Mouse (Mus musculus): ENCODE measurements around the gene Fam161b.

Gene Fam161b

GRCm38 (mm10) chr12:84361555-84362489 lies at the start of gene Fam161b, which contains the start of gene Coq6:
Gene Fam161b (minus strand): TSS chr12:84361833.
Gene Coq6 (plus strand): TSS chr12:84361657.
- DNase-seq (ENCODE audit: low read depth, low spot score), result peak; percentile 99

DNA sequence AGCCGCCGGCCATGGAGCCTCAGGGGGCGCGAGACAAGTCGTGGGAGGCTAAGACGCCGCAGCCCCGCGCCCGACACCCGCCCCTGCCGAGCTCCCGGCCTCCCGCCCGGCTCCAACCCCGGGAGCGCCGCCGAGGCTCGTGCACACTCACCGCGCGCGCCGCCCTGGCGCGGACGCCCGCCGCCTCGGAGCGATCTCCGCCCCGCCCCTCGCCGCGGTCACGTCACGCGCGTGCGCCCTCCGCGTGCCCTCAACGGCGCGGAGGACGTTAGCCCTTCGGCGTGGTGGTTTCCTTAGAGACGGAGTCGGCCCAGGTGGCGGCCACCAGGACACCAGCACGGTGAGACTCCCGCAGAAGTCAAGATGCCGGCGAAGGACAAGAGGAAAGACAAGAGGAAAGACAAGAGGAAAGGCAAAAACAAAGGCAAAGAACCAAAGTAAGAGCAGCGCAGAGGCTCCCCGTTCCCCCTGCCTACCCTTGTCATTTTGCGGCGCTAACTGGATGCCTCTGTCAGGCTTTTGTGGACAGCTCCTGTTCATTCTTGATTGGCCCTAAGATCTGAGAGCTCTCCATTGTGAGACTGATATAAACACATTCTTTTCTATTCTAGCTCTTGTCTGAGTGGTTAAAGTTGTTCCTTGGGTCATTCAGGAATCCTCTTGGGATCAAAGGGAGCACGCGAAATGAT lies 47.3 kb upstream of the Fam161b start, which contains the start of the genes Entpd5 and Bbof1:
Gene Entpd5 (minus strand): TSS at position 211 of the 689 bp plus-strand sequence.
Gene Bbof1 (plus strand): TSS at position 253 of the 689 bp plus-strand sequence.
- DNase-seq (ENCODE audit: low read depth, low spot score), result peak; percentile 92

DNA sequence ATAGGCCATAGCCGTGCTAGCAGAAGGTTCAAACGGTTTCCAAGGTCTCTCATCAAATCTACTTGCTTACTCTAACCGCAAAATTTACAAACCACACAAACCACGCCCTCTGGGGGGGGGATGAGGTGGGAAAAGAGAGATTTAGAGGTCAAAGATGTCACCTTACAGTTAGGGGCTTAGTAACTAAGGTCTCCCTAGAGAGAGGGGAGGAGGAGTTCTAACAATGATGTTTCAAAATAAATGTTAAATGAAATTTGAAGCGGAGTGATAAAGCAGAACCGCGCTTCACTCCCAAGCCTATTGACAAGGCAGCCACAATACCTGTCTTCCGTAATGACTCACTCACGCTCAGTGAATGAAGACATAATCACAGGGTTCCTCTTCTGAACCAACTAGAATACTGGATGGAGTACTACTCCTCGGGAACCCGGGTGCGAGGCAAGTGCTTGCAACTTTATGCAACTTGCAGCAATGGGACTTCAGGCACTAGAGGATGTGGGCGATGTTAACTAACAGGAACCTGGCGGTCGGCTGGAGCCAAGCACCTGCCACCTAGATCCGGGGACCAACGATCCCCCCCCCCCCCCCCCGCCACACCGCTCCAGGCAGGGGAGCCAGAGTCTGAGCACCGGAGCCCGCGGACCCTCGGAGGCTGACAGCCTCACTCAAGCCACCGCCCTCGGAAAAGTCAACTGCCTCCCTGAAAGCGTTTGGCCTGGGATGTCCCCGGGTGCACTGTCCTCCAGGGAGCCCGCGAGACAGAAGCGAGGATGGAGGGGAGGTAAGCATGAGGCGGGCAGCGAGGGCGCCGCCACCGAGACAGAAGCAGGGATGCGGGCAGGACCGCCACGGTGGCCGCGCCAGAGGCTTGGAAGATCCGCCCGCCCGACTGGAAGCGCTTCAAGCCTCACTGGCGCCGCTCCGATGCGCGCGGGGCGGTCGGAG lies 46.5 kb upstream of the Fam161b start:
- DNase-seq (ENCODE audit: low read depth, low spot score), result peak; percentile 87

GRCm38 (mm10) chr12:84407259-84407658 lies 45.6 kb upstream of the Fam161b start:
- DNase-seq (ENCODE audit: low read depth, low spot score), result no peak

DNA sequence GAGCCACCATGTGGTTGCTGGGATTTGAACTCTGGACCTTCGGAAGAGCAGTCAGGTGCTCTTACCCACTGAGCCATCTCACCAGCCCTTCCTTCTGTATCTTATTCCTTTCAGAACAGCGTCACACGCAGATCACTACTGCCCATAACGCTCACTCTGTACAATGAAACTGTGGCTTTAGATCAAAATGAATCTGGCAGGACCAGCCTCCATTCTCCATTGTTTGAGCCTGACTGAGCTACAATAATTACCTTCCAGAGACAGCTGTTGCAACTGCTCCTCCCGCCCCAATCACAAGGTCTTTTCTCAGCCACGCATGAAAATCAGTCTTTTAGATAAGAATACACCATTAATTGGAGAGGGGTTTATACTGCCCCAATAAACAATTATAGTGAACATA lies 42.9 kb upstream of the Fam161b start:
- DNase-seq (ENCODE audit: low read depth, low spot score), result no peak

DNA sequence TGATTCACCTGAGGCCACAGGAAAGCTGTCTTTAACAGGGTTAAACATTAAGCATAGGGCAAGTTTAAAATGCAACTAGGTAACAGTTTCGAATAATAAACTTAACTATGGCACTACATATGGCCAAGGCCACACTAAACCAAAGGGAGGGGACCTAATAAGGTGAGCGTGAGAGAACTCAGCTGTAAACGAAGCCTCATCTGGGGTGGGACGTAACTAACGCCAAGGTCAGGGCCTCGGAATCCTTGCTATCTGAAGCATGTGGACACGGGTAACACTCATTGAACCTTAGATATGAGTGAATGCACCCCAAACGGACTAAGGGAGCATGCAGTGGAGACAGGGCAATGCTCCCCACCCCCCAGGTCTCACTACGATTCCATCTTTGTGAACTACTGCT lies 41.3 kb upstream of the Fam161b start:
- no peak for DNase-seq (ENCODE audit: low read depth, low spot score)

- no peak for DNase-seq (ENCODE audit: low read depth, low spot score)
Measured at GRCm38 (mm10) chr12:84400653-84401052, 39.0 kb upstream of the Fam161b start.

GRCm38 (mm10) chr12:84400068-84400467 lies 38.4 kb upstream of the Fam161b start:
- DNase-seq (ENCODE audit: low read depth, low spot score), result no peak

DNA sequence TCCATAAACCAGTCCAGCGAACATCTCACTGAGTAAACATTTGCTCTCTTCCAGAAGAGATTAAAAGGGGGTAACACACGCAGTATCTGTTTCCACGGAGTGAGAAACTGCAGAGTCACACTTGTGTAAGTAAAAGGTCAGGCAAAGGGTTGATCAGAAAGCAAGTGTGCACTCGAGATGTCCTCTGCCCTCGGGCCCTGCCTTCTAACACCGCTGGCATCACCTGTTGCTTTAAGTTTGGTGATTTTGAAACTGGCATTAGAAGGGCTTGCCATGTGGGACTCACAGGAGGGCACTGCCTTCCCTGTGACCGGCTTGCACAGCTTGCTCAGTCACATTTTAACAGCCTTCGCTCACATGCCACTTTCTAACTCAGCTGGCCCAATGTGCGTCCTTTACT lies 38.0 kb upstream of the Fam161b start:
- no peak for DNase-seq (ENCODE audit: low read depth, low spot score)

DNA sequence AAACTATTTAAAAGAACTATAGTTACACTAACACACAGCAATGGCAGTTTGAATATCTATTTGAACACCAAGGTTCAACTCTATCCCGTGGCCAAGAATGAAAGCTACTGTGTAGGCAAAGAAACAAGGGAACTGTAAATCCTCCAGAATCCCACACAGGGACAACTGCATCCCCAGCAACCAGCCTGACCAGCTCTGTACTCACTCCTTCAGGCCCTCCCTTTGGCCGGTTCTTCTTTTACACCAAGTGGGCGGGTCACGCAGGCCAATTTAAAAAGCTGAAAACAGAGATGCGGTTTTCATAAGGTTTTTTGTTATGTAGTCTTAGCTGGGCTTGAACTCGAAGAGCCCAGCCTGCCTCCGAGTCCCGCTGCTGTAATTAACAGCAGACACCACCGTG lies 37.5 kb upstream of the Fam161b start:
- DNase-seq (ENCODE audit: low read depth, low spot score), result no peak

GRCm38 (mm10) chr12:84398629-84399028 lies 37.0 kb upstream of the Fam161b start:
- DNase-seq (ENCODE audit: low read depth, low spot score), result no peak

- no peak for DNase-seq (ENCODE audit: low read depth, low spot score)
Measured at GRCm38 (mm10) chr12:84397685-84398084, 36.1 kb upstream of the Fam161b start.

- DNase-seq (ENCODE audit: low read depth, low spot score), result no peak
Measured at GRCm38 (mm10) chr12:84396947-84397679, 35.5 kb upstream of the Fam161b start.

- no peak for DNase-seq (ENCODE audit: low read depth, low spot score)
Measured at GRCm38 (mm10) chr12:84393847-84394246, 32.2 kb upstream of the Fam161b start.

DNA sequence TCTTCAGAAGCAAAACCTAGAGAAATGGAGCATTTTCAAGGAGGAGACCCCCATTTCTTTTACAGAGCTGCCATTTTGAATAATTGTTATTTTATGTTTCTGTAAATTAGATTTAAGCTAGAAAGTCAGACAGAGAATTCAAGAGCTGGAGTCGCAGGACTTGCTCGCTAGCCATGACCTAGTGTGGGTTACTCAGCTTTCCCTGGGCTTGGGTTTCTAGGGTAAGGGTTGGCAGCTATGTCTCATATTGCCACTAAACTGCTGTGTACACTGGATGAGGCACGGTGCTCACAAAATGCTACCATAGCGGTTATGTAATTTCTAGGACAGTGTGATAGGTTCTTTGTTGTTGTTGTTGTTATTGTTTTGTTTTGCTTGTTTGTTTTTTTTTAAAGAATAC lies 31.0 kb upstream of the Fam161b start:
- DNase-seq (ENCODE audit: low read depth, low spot score), result no peak

- no peak for DNase-seq (ENCODE audit: low read depth, low spot score)
Measured at GRCm38 (mm10) chr12:84390336-84390735, 28.7 kb upstream of the Fam161b start.

GRCm38 (mm10) chr12:84388774-84389400 lies 27.3 kb upstream of the Fam161b start:
- DNase-seq (ENCODE audit: low read depth, low spot score), result peak; percentile 25

DNA sequence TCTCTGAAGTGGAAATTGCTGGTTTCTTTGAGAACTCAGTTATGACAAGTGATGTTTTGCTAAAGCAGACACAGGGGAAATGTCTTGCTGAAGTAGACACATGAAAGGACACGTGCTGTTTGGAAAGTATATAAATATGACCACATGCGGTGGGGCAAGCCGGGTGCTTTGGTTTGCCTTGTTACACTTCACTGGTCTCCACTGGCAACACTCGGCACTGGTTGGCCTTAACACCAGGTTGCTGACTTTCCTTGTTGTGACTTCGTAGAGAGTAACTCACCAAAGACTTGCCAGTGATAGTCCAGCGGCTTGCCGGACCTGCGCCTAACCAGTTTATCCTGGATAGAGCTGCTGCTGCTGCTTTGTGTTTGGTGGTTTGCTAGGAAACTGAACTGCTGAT lies 26.5 kb upstream of the Fam161b start:
- DNase-seq (ENCODE audit: low read depth, low spot score), result no peak

DNA sequence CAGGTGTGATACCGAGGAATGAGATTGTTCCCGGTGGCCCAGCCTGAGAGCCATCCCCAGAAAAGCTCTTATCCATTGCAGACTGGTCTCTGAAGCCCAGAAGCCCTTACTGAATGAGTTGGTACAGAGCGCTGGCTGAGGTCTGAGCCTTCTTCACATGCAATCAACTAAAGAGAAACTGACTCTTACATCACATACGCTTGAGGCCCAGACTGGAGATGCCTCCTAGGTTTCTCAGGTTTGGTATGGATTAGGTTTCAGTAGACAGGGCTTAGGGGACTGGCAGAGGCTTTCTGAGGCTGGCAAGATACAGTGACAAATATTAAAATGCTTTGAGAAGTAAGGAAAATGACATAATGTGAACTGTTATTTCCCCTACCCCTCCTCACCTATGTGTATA lies 23.8 kb upstream of the Fam161b start:
- DNase-seq (ENCODE audit: low read depth, low spot score), result no peak

GRCm38 (mm10) chr12:84384644-84385081 lies 23.0 kb upstream of the Fam161b start:
- no peak for DNase-seq (ENCODE audit: low read depth, low spot score)

Measured in CD4-positive helper T cell, adult 2 months (primary cell).